ENCODE assay signal across 8 mouse cellular contexts in genomic region chr13:63108601-63109000, GRCm38 (mm10).
DNase-seq lines count a peak whose midpoint lies in the region; ATAC-seq and TF ChIP-seq lines count a peak whose summit lies in the region.

No protein-coding gene starts in this region.

- H3K27ac ChIP-seq in liver, postnatal 0 days (ENCODE audit: low read depth) = no peak overlapping the region
- H3K27ac ChIP-seq in forebrain, embryonic 13.5 days = no peak overlapping the region

- TF ChIP-seq EP300 in liver, postnatal 0 days (IDR thresholded peaks at IDR 0.05; ENCODE audit: low read depth) = no peak

- no peak overlapping the region for H3K4me3 ChIP-seq in liver, postnatal 0 days (ENCODE audit: low read depth, low read length)
- no peak overlapping the region for H3K4me3 ChIP-seq in forebrain, embryonic 13.5 days

- 42% methylated on average over 2 of the region's 2 CpGs for WGBS in liver, postnatal 0 days (ENCODE audit: insufficient replicate concordance)
- 87% methylated on average over 2 of the region's 2 CpGs for WGBS in forebrain, embryonic 13.5 days

- no peaks in the 10 kb centered on the region for H3K36me3 ChIP-seq in liver, postnatal 0 days (replicated peaks; ENCODE audit: insufficient read depth, low read length)
- no peaks in the 10 kb centered on the region for H3K36me3 ChIP-seq in forebrain, embryonic 13.5 days (ENCODE audit: poor library complexity, severe bottlenecking)

- ATAC-seq in frontal cortex, adult (ENCODE audit: low TSS enrichment) = peak; percentile 12; the same call in 1 of the 2 replicates
- ATAC-seq in liver, postnatal 0 days = 0 out of 2 replicates have a peak, but pooled peaks have one; percentile 25
- no peak for ATAC-seq in CD4-positive, CD25-positive, alpha-beta regulatory T cell, adult 4 months
- ATAC-seq in forebrain, embryonic 13.5 days = no peak

- no peaks in the 10 kb centered on the region for H3K27me3 ChIP-seq in liver, postnatal 0 days (ENCODE audit: insufficient read depth, low read length)
- H3K27me3 ChIP-seq in forebrain, embryonic 13.5 days = 0 out of 2 replicates have a peak, but pooled peaks cover 5% of the 10 kb centered on the region

- H3K4me1 ChIP-seq in liver, postnatal 0 days (ENCODE audit: insufficient read depth) = peaks cover 14% of the 10 kb centered on the region
- peaks cover 18% of the 10 kb centered on the region for H3K4me1 ChIP-seq in forebrain, embryonic 13.5 days

- H3K9ac ChIP-seq in liver, postnatal 0 days (replicated peaks) = no peak overlapping the region
- H3K9ac ChIP-seq in forebrain, embryonic 13.5 days = no peak overlapping the region

- H3K9me3 ChIP-seq in liver, postnatal 0 days (ENCODE audit: low read length) = no peaks in the 10 kb centered on the region
- no peaks in the 10 kb centered on the region for H3K9me3 ChIP-seq in forebrain, embryonic 13.5 days (replicated peaks)

- no peak for TF ChIP-seq CTCF in liver, postnatal 0 days (IDR thresholded peaks at IDR 0.05; ENCODE audit: low read depth)

- no peak overlapping the region for H3K4me2 ChIP-seq in liver, postnatal 0 days (ENCODE audit: low read depth, low read length)
- no peak overlapping the region for H3K4me2 ChIP-seq in forebrain, embryonic 13.5 days

- DNase-seq in frontal cortex, postnatal 25 days (ENCODE audit: low spot score in 2 of 2) = no peak
- DNase-seq in 3T3-L1 (ENCODE audit: low read depth, low spot score) = peak; percentile 69
- peak; percentile 23 to 48 for DNase-seq in gastrocnemius, adult 8-10 months (ENCODE audit: low spot score in 2 of 2)
- DNase-seq in liver, postnatal 0 days = no peak
- no peak for DNase-seq in spleen, adult 18-20 months

Comparison
In these comparisons a context has a peak if more than half of its experiments do, and no peak if none do; other contexts are left out.
1. ATAC-seq: peak in frontal cortex, adult (single experiment) and liver, postnatal 0 days (single experiment); none in CD4-positive, CD25-positive, alpha-beta regulatory T cell, adult 4 months (single experiment) and forebrain, embryonic 13.5 days (single experiment).
2. DNase-seq: peak in 3T3-L1 (single experiment) and gastrocnemius, adult 8-10 months (2 of 2); none in frontal cortex, postnatal 25 days (0 of 2), liver, postnatal 0 days (single experiment) and spleen, adult 18-20 months (0 of 2).